Mouse (Mus musculus) liver, adult 2 months (tissue): ENCODE measurements around the gene Mettl25. TPM values are rescaled to one million over a fixed set of nuclear protein-coding genes. Genes with fewer than 3 reads are reported as not detected.

Source experiments
- DNase-seq: peaks from one replicate; pipeline ENCODE4 v3.0.0-alpha.2; 2011; ENCODE audit warnings: low read depth, low spot score; ENCODE audit errors: extremely low read depth
- H3K27ac ChIP-seq: fragments of 200-500 bp; replicated peaks from 2 replicates; pipeline ENCODE4 v1.5.1; 2012; ENCODE audit warnings: low read depth, mild to moderate bottlenecking, control low read depth, inconsistent platforms, low read length; ENCODE audit not compliant: insufficient read depth
- H3K27me3 ChIP-seq: fragments of 200-500 bp; 2 replicates; pipeline ENCODE4 v1.6.1; 2012; ENCODE audit warnings: mild to moderate bottlenecking, moderate library complexity, low read length, inconsistent platforms; ENCODE audit not compliant: control insufficient read depth, insufficient read depth
- H3K36me3 ChIP-seq: fragments of 200-500 bp; 2 replicates; pipeline ENCODE4 v1.6.1; 2012; ENCODE audit warnings: low read length, inconsistent platforms; ENCODE audit not compliant: control insufficient read depth, insufficient read depth
- H3K4me1 ChIP-seq: fragments of 200-500 bp; 2 replicates; pipeline ENCODE4 v1.6.1; 2011; ENCODE audit warnings: low read length; ENCODE audit not compliant: control insufficient read depth, insufficient read depth
- H3K4me3 ChIP-seq: fragments of 200-500 bp; 2 replicates; pipeline ENCODE4 v1.5.1; 2011; ENCODE audit warnings: low read depth, mild to moderate bottlenecking, control low read depth, low read length, moderate library complexity; ENCODE audit not compliant: insufficient read depth
- H3K79me2 ChIP-seq: fragments of 200-500 bp; 2 replicates; pipeline ENCODE4 v1.6.1; 2012; ENCODE audit warnings: inconsistent platforms, mild to moderate bottlenecking, low read length, moderate library complexity; ENCODE audit not compliant: control insufficient read depth, insufficient read depth
- H3K9ac ChIP-seq: fragments of 200-500 bp; 2 replicates; pipeline ENCODE4 v1.6.1; 2012; ENCODE audit warnings: low read depth, mild to moderate bottlenecking, control low read depth, inconsistent platforms, low read length
- CTCF ChIP-seq: fragments of 200-500 bp; IDR thresholded peaks from 2 replicates; pipeline ENCODE4 v1.5.1; 2011; ENCODE audit warnings: low read depth, low read length, control low read depth
- POLR2A ChIP-seq: fragments of 200-500 bp; IDR thresholded peaks from 2 replicates; pipeline ENCODE4 v1.6.1; 2011; ENCODE audit warnings: low read length, control low read depth; ENCODE audit not compliant: insufficient read depth; ENCODE audit errors: extremely low read depth
- WGBS: fragments of 180-500 bp; shearing (Covaris S2); methylation state at CpG from one replicate; pipeline ENCODE4 v1.1.7; 2018; 5-methylcytosine and 5-hydroxymethylcytosine counted together
- polyA plus RNA-seq: library from polyadenylated mRNA; depleted of rRNA; stranded (reverse); fragments of >200 nt; gene quantifications from 2 replicates; pipeline ENCODE4 v1.2.3, GENCODE M21; 2012; rRNA removed
- total RNA-seq: library from RNA; depleted of rRNA; stranded (reverse); fragments of >200 nt; gene quantifications from 2 replicates; pipeline ENCODE4 v1.2.3, GENCODE M21; 2014; rRNA removed

Mettl25 gene
- total RNA-seq (4.9 and 5.2 TPM in 2 replicates), polyA plus RNA-seq (1.2 and 1.3 TPM in 2 replicates)

GRCm38 (mm10) chr10:105840928-105841888, at the start of gene Mettl25, which contains the start of gene Ccdc59:
Mettl25 (minus strand) TSS chr10:105841380.
Ccdc59 (plus strand) TSS chr10:105841067.
- Histone ChIP-seq H3K4me3 (peak within 1 kb of the TSS; percentile 77), H3K79me2 (no peaks in the 10 kb centered on the region; the same call in 1 of the 2 replicates), H3K27me3 (no peaks in the 10 kb centered on the region), H3K9ac (peak within 1 kb of the TSS; percentile 93), H3K27ac (peak within 1 kb of the TSS; percentile 88), H3K4me1 (peaks cover 3% of the 10 kb centered on the region; the same call in 1 of the 2 replicates), H3K36me3 (peaks cover 22% of the 10 kb centered on the region)
- TF ChIP-seq POLR2A (peak; percentile 65; the same call in 1 of the 2 replicates), CTCF (peak; percentile 67)
- under 1% methylated on average over 90 of the region's 90 CpGs for WGBS
- DNase-seq: peak; percentile 89

GRCm38 (mm10) chr10:105867312-105867711, 26.1 kb upstream of the Mettl25 start:
- Histone ChIP-seq H3K79me2 (no peaks in the 10 kb centered on the region), H3K4me1 (no peaks in the 10 kb centered on the region), H3K27ac (no peak overlapping the region), H3K36me3 (no peaks in the 10 kb centered on the region), H3K4me3 (no peak overlapping the region), H3K27me3 (no peaks in the 10 kb centered on the region), H3K9ac (no peak overlapping the region)
- DNase-seq: no peak
- no peak for TF ChIP-seq POLR2A
- no peak for TF ChIP-seq CTCF
- WGBS: 46% methylated on average over 4 of the region's 4 CpGs

GRCm38 (mm10) chr10:105851136-105851535, 10.0 kb upstream of the Mettl25 start:
- 80% methylated on average over 4 of the region's 4 CpGs for WGBS
- no peak for DNase-seq
- TF ChIP-seq CTCF: no peak
- TF ChIP-seq POLR2A: no peak
- Histone ChIP-seq H3K79me2 (no peaks in the 10 kb centered on the region), H3K9ac (no peak overlapping the region), H3K27me3 (no peaks in the 10 kb centered on the region), H3K36me3 (peaks cover 15% of the 10 kb centered on the region), H3K4me1 (no peaks in the 10 kb centered on the region), H3K27ac (no peak overlapping the region), H3K4me3 (no peak overlapping the region)

- no peak overlapping the region for H3K9ac ChIP-seq
- peaks cover 19% of the 10 kb centered on the region for H3K36me3 ChIP-seq
- TF ChIP-seq CTCF (no peak), POLR2A (no peak)
- no peak overlapping the region for H3K27ac ChIP-seq
- no peaks in the 10 kb centered on the region for H3K4me1 ChIP-seq
- DNase-seq: peak; percentile 35
- H3K4me3 ChIP-seq: no peak overlapping the region
- no peaks in the 10 kb centered on the region for H3K27me3 ChIP-seq
- 34% methylated on average over 5 of the region's 5 CpGs for WGBS
- no peaks in the 10 kb centered on the region for H3K79me2 ChIP-seq
Measured at GRCm38 (mm10) chr10:105850286-105850685, 9.1 kb upstream of the Mettl25 start.

- no peak for TF ChIP-seq POLR2A
- TF ChIP-seq CTCF: no peak
- no peaks in the 10 kb centered on the region for H3K27me3 ChIP-seq
- H3K4me1 ChIP-seq: peaks cover 3% of the 10 kb centered on the region; the same call in 1 of the 2 replicates
- H3K4me3 ChIP-seq: no peak overlapping the region
- no peaks in the 10 kb centered on the region; the same call in 1 of the 2 replicates for H3K79me2 ChIP-seq
- 85% methylated on average over 7 of the region's 7 CpGs for WGBS
- H3K27ac ChIP-seq: no peak overlapping the region
- H3K9ac ChIP-seq: no peak overlapping the region
- peaks cover 31% of the 10 kb centered on the region for H3K36me3 ChIP-seq
- DNase-seq: no peak
Measured at GRCm38 (mm10) chr10:105842574-105842973, 1.4 kb upstream of the Mettl25 start.
